Mouse (Mus musculus) hindbrain, postnatal 0 days (tissue): ENCODE measurements at regions not wholly inside any gene's neighbourhood (a gene's known extent, or its start where the extent isn't known, plus 50 kb on each side); places are given as distances from the start of the nearest gene placed in this dataset.

Source experiments
- ATAC-seq: fragments of 200-750 bp; cut with Nextera tagmentation; 2 replicates; pipeline ENCODE4 v1.8.0; 2017; ENCODE audit warnings: mild to moderate bottlenecking, moderate TSS enrichment, moderate library complexity
- DNase-seq: peaks from one replicate; pipeline ENCODE4 v3.0.0-alpha.2; 2015; ENCODE audit warnings: low spot score
- H3K27ac ChIP-seq: fragments of 300-500 bp; sonication (generic); 2 replicates; pipeline ENCODE4 v1.5.1; 2014; ENCODE audit warnings: mild to moderate bottlenecking
- H3K27me3 ChIP-seq: fragments of 300-500 bp; sonication (generic); 2 replicates; pipeline ENCODE4 v1.6.1; 2014; ENCODE audit warnings: low read length, mixed read lengths; ENCODE audit not compliant: insufficient read depth
- H3K36me3 ChIP-seq: fragments of 300-500 bp; sonication (generic); 2 replicates; pipeline ENCODE4 v1.6.1; 2014; ENCODE audit warnings: low read length, mixed read lengths; ENCODE audit not compliant: insufficient read depth
- H3K4me1 ChIP-seq: fragments of 300-500 bp; sonication (generic); 2 replicates; pipeline ENCODE4 v1.6.1; 2014; ENCODE audit warnings: antibody characterized with exemption, low read length, mixed read lengths; ENCODE audit not compliant: insufficient read depth
- H3K4me2 ChIP-seq: fragments of 300-500 bp; sonication (generic); 2 replicates; pipeline ENCODE4 v1.6.1; 2014; ENCODE audit warnings: low read depth, mild to moderate bottlenecking, low read length, moderate library complexity, mixed read lengths
- H3K4me3 ChIP-seq: fragments of 300-500 bp; sonication (generic); 2 replicates; pipeline ENCODE4 v1.5.1; 2014; ENCODE audit warnings: low read length
- H3K9ac ChIP-seq: fragments of 300-500 bp; sonication (generic); replicated peaks from 2 replicates; pipeline ENCODE4 v1.6.1; 2014; ENCODE audit warnings: mild to moderate bottlenecking, low read length, moderate library complexity, mixed read lengths
- H3K9me3 ChIP-seq: fragments of 300-500 bp; sonication (generic); 2 replicates; pipeline ENCODE4 v1.6.1; 2016; ENCODE audit warnings: low read length, mixed read lengths
- CTCF ChIP-seq: IDR thresholded peaks from 2 replicates; pipeline ENCODE4 v1.5.1; 2016; ENCODE audit warnings: antibody characterized with exemption, control low read depth, low read depth
- WGBS: fragments of 180-500 bp; shearing (Covaris S2); extraction: QIAGEN DNeasy Blood & Tissue Kit; methylation state at CpG from one replicate; pipeline ENCODE4 v1.1.7; 2014; 5-methylcytosine and 5-hydroxymethylcytosine counted together

GRCm38 (mm10) chr9:111876846-111877245, 186.7 kb upstream of the Stac start:
- Histone ChIP-seq H3K9ac (no peak overlapping the region), H3K27ac (no peak overlapping the region), H3K4me3 (no peak overlapping the region), H3K9me3 (no peaks in the 10 kb centered on the region), H3K4me1 (no peaks in the 10 kb centered on the region), H3K27me3 (no peaks in the 10 kb centered on the region), H3K36me3 (no peaks in the 10 kb centered on the region), H3K4me2 (no peak overlapping the region)
- DNase-seq (no peak), ATAC-seq (no peak)
- 67% methylated on average over 5 of the region's 5 CpGs for WGBS
- no peak for TF ChIP-seq CTCF

GRCm38 (mm10) chr9:111870466-111870865, 180.3 kb upstream of the Stac start:
- no peak for TF ChIP-seq CTCF
- DNase-seq (peak; percentile 48), ATAC-seq (no peak)
- Histone ChIP-seq H3K27me3 (no peaks in the 10 kb centered on the region), H3K36me3 (no peaks in the 10 kb centered on the region), H3K27ac (no peak overlapping the region), H3K4me1 (0 out of 2 replicates have a peak, but pooled peaks cover 2% of the 10 kb centered on the region), H3K9me3 (no peaks in the 10 kb centered on the region), H3K4me3 (no peak overlapping the region), H3K9ac (no peak overlapping the region), H3K4me2 (no peak overlapping the region)
- WGBS: 66% methylated on average over 7 of the region's 7 CpGs

DNA sequence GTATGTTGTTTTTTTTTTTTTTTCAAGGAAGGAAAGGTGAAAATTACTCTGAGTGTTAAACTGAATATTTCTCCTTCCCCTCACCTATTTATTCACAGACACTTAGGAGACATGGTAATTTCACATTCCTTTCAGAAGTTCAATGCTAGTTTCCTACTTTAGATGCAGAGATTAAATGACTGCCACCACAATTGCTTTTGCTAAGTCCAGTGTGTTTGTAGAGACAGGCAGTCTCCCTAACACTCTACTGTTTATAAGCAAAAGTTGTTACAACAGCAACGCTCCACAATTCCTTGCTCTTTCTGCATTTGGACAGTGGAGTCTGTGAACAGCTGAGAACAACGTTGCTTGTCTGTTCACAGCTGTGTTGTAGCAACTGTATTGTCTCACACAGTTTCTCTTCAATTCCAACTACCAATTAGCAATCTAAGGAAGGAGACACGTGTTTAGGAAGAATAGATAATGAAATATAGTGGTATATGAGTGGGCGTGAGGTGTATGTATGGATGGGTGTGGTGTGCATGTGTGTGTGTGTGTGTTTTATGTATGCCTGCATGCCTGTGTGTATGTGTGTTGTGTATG, 179.7 kb upstream of the Stac start:
- ATAC-seq (no peak), DNase-seq (no peak)
- Histone ChIP-seq H3K9me3 (no peaks in the 10 kb centered on the region), H3K4me3 (no peak overlapping the region), H3K36me3 (no peaks in the 10 kb centered on the region), H3K9ac (no peak overlapping the region), H3K27ac (no peak overlapping the region), H3K4me2 (no peak overlapping the region), H3K27me3 (no peaks in the 10 kb centered on the region), H3K4me1 (0 out of 2 replicates have a peak, but pooled peaks cover 2% of the 10 kb centered on the region)
- no peak for TF ChIP-seq CTCF
- WGBS: 62% methylated on average over 4 of the region's 4 CpGs

- WGBS: 58% methylated on average over 2 of the region's 2 CpGs
- no peaks in the 10 kb centered on the region for H3K27me3 ChIP-seq
- no peak overlapping the region for H3K9ac ChIP-seq
- H3K4me1 ChIP-seq: no peaks in the 10 kb centered on the region
- no peaks in the 10 kb centered on the region for H3K36me3 ChIP-seq
- H3K4me2 ChIP-seq: no peak overlapping the region
- H3K27ac ChIP-seq: no peak overlapping the region
- no peak for TF ChIP-seq CTCF
- no peaks in the 10 kb centered on the region for H3K9me3 ChIP-seq
- H3K4me3 ChIP-seq: no peak overlapping the region
- ATAC-seq (no peak), DNase-seq (no peak)
Observed at GRCm38 (mm10) chr9:111858051-111858450, 167.9 kb upstream of the Stac start.

DNA sequence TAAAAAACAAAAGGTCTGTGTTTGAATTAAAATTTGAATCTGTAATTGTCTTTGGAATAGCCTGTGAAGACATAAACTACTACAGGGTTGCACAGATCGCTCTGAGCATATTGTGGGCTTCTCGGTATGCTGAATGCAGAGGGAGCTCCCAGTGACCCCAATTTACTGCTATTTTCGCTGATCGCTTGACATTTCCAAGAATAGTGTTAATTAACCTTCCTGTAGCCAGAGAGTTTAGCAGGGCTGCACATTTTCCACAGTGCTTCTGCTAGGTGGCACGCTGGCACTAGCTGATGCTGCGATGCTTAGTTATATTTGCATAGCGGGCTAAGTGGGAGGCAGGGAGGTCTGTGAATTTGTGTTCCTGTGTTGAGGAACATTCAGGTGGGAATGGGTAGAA, 164.8 kb upstream of the Stac start:
- Histone ChIP-seq H3K9ac (no peak overlapping the region), H3K27me3 (no peaks in the 10 kb centered on the region), H3K4me2 (no peak overlapping the region), H3K27ac (no peak overlapping the region), H3K36me3 (no peaks in the 10 kb centered on the region), H3K9me3 (no peaks in the 10 kb centered on the region), H3K4me3 (no peak overlapping the region), H3K4me1 (no peaks in the 10 kb centered on the region)
- ATAC-seq (no peak), DNase-seq (peak; percentile 35)
- WGBS: 66% methylated on average over 7 of the region's 7 CpGs
- TF ChIP-seq CTCF: no peak

DNA sequence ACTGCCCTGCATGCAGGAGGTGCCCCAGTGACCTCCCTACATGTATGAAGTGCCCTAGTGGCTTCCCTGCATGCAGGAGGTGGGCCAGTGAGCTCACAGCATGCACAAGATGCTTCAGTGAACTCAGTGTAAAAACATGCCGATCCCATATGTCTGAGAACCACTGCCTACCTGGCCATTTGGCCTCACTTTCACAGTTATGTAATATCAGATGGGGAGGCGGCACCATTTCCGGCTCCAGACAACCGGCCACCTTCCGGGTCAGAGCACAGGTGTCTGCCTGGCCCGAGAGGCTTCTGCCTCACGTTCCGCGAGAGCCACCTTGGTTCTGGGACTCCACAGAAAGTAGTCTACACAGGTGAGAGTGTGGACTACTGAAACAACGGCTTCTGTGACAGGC, 156.2 kb upstream of the Stac start:
- no peaks in the 10 kb centered on the region for H3K27me3 ChIP-seq
- ATAC-seq: no peak

GRCm38 (mm10) chr9:111841151-111841550, 151.0 kb upstream of the Stac start:
- no peak overlapping the region for H3K4me2 ChIP-seq
- no peak overlapping the region for H3K9ac ChIP-seq
- no peaks in the 10 kb centered on the region for H3K27me3 ChIP-seq
- no peaks in the 10 kb centered on the region for H3K9me3 ChIP-seq
- no peak overlapping the region for H3K4me3 ChIP-seq
- no peaks in the 10 kb centered on the region for H3K36me3 ChIP-seq
- H3K4me1 ChIP-seq: 0 out of 2 replicates have a peak, but pooled peaks cover 6% of the 10 kb centered on the region
- TF ChIP-seq CTCF: no peak
- DNase-seq (no peak), ATAC-seq (no peak)
- WGBS: 79% methylated on average over 6 of the region's 6 CpGs
- no peak overlapping the region for H3K27ac ChIP-seq

More for the DNA sequence above, 156.2 kb upstream of the Stac start:
- no peaks in the 10 kb centered on the region for H3K36me3 ChIP-seq
- no peak overlapping the region for H3K4me3 ChIP-seq
- no peak for TF ChIP-seq CTCF
- no peak overlapping the region for H3K27ac ChIP-seq
- no peaks in the 10 kb centered on the region for H3K4me1 ChIP-seq
- DNase-seq: no peak
- WGBS: 92% methylated on average over 10 of the region's 10 CpGs
- no peak overlapping the region for H3K9ac ChIP-seq
- H3K9me3 ChIP-seq: no peaks in the 10 kb centered on the region
- no peak overlapping the region for H3K4me2 ChIP-seq
